Comparison of ENCODE assay signal across 12 mouse cellular contexts in the genomic region with DNA sequence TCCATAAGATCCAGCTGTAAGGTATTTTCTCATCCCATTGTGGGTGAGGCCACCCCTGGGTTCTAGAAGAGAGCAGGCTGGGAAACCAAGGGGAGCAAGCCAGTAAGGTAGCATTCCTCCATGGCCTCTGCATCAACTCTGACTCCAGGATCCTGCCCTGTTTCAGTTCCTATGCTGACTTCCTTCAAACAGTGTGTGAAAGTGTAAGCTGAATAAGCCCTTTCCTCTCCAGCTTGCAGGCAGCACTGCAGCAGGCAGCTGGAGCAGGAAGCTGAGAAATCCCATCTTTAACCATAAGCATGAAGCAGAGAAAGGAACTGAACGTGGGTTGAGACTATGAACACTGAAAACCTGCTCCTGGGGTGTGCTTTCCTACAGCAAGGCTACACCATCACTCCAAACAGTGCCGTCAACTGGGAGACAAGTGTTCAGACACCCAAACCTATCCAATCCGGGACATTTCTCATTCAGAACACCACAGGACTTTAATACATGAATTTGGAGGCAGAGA.
"Had no signal": no experiment of that assay in that cellular context is flagged by ENCODE, and none has a peak within 500 bp of the region (broad histone marks: within the 10 kb centered on the region; RNA-seq: fewer than 3 reads in every experiment).

No protein-coding gene starts in this region.

- H3K4me3 ChIP-seq: left cerebral cortex, adult 2 months; limb, embryonic 10.5 days; liver, embryonic 12.5 days; lung, embryonic 15.5 days; midbrain, embryonic 12.5 days; stomach, embryonic 15.5 days had no signal

- DNase-seq: kidney, adult 18-20 months; kidney, postnatal 10 days; kidney, postnatal 4 days; right cerebral cortex, postnatal 14 days; thymus, postnatal 36 days had no signal

- H3K27ac ChIP-seq: left cerebral cortex, adult 2 months; limb, embryonic 10.5 days; liver, embryonic 12.5 days; lung, embryonic 15.5 days; midbrain, embryonic 12.5 days; stomach, embryonic 15.5 days had no signal

- H3K4me2 ChIP-seq: liver, embryonic 12.5 days; lung, embryonic 15.5 days; midbrain, embryonic 12.5 days; stomach, embryonic 15.5 days had no signal

- ATAC-seq: liver, embryonic 12.5 days; midbrain, embryonic 16.5 days had no signal

- H3K9ac ChIP-seq: liver, embryonic 12.5 days; lung, embryonic 15.5 days; midbrain, embryonic 12.5 days; stomach, embryonic 15.5 days had no signal

- H3K9me3 ChIP-seq: limb, embryonic 10.5 days; liver, embryonic 12.5 days; lung, embryonic 15.5 days; midbrain, embryonic 12.5 days; stomach, embryonic 15.5 days had no signal

- H3K27me3 ChIP-seq: liver, embryonic 12.5 days; lung, embryonic 15.5 days; midbrain, embryonic 12.5 days; stomach, embryonic 15.5 days had no signal

- H3K4me1 ChIP-seq: liver, embryonic 12.5 days; midbrain, embryonic 12.5 days; stomach, embryonic 15.5 days had no signal
